Mouse (Mus musculus): ENCODE measurements at regions not wholly inside any gene's neighbourhood (a gene's known extent, or its start where the extent isn't known, plus 50 kb on each side); places are given as distances from the start of the nearest gene placed in this dataset.

GRCm38 (mm10) chr2:28384875-28385274 lies 61.7 kb upstream of the Ppp1r26 start:
- TF ChIP-seq GATA1 (IDR thresholded peaks at IDR 0.05; ENCODE audit: low read length) (no peak), TAL1 (IDR thresholded peaks at IDR 0.05; ENCODE audit: low read length) (no peak)
